ENCODE assay signal across 9 mouse cellular contexts in the genomic region with DNA sequence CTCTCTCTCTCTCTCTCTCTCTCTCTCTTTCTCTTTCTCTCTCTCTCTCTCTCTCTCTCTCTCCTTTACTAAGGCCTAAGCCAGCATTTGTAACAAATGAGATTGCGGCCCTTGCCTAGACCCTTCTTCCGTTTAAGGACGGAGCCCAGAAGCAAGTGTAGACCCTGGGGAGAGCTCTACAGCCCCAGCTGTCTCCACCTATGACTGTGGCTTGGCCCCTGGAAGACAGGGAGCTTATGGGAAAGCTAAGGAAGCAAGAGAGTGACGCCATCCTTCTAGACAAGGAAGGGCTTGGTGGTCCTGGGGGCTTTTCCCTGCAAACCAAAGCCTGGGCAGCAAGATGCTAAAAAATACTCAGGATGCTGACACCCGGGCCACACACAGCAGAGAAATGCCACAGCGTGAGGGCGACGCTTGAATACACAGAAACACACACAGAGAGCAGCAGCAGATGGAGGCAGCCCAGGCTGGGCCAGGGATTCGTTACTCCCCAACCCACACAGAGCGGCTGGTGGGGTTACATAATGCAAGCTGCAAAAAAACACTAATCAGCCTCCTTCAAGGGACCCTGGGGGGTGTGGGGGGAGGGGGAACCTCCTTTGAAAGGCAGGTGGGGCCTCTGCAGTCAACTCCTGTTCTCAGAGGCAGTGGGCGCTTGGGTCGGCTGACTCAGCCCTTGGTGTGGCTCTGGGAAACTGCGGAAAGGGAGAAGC.
A peak's percentile ranks its signal among the peaks of the same experiment; 100 is the strongest.
DNase-seq lines count a peak whose midpoint lies in the region; ATAC-seq lines count a peak whose summit lies in the region.
"Had no signal": no experiment of that assay in that cellular context is flagged by ENCODE, and none has a peak within 500 bp of the region (broad histone marks: within the 10 kb centered on the region; RNA-seq: fewer than 3 reads in every experiment).

No protein-coding gene starts in this region.

- H3K9ac ChIP-seq in hindbrain, embryonic 11.5 days (ENCODE audit: low read depth, low read length), result peak overlapping the region; percentile 37; the same call in 1 of the 2 replicates
- H3K9ac ChIP-seq in liver, embryonic 11.5 days (ENCODE audit: low read depth, low read length), result no peak overlapping the region
- H3K9ac ChIP-seq: intestine, embryonic 15.5 days had no signal

- peaks cover 5% of the 10 kb centered on the region; the same call in 1 of the 2 replicates for H3K4me1 ChIP-seq in hindbrain, embryonic 11.5 days (replicated peaks; ENCODE audit: control insufficient read depth, insufficient read depth, low read length)
- H3K4me1 ChIP-seq in liver, embryonic 11.5 days (replicated peaks; ENCODE audit: control insufficient read depth, insufficient read depth, low read length), result no peaks in the 10 kb centered on the region
- H3K4me1 ChIP-seq: intestine, embryonic 15.5 days had no signal

- no peak overlapping the region for H3K4me3 ChIP-seq in hindbrain, embryonic 11.5 days (ENCODE audit: low read depth, low read length)
- no peak overlapping the region for H3K4me3 ChIP-seq in liver, embryonic 11.5 days (ENCODE audit: low read depth, low read length)
- H3K4me3 ChIP-seq: intestine, embryonic 15.5 days had no signal

- H3K27me3 ChIP-seq in hindbrain, embryonic 11.5 days (ENCODE audit: control insufficient read depth, insufficient read depth, low read length), result no peaks in the 10 kb centered on the region
- peaks cover 15% of the 10 kb centered on the region for H3K27me3 ChIP-seq in liver, embryonic 11.5 days (replicated peaks; ENCODE audit: control insufficient read depth, insufficient read depth, low read length)

- H3K27ac ChIP-seq in hindbrain, embryonic 11.5 days (ENCODE audit: low read depth, low read length), result no peak overlapping the region
- no peak overlapping the region for H3K27ac ChIP-seq in liver, embryonic 11.5 days (ENCODE audit: low read depth, low read length)
- H3K27ac ChIP-seq: intestine, embryonic 15.5 days had no signal

- WGBS in hindbrain, embryonic 11.5 days, result 10% methylated on average over 13 of the region's 13 CpGs
- 26% methylated on average over 12 of the region's 13 CpGs for WGBS in liver, embryonic 11.5 days

- intact Hi-C loops in left cerebral cortex, postnatal 36 days (cut with DNase I), result no loop called here
- intact Hi-C loops in heart, postnatal 14 days (cut with DNase I), result no loop called here

- H3K9me3 ChIP-seq in hindbrain, embryonic 11.5 days (ENCODE audit: control insufficient read depth, low read length), result no peaks in the 10 kb centered on the region
- no peaks in the 10 kb centered on the region for H3K9me3 ChIP-seq in liver, embryonic 11.5 days (ENCODE audit: control insufficient read depth, low read length)
- H3K9me3 ChIP-seq: intestine, embryonic 15.5 days had no signal

- ATAC-seq in hindbrain, embryonic 11.5 days (ENCODE audit: low FRiP score), result peak; percentile 47; the same call in 1 of the 2 replicates
- no peak for ATAC-seq in liver, embryonic 11.5 days (replicated peaks; ENCODE audit: low FRiP score)
- ATAC-seq: intestine, embryonic 15.5 days had no signal

- DNase-seq in testis, postnatal 14 days (ENCODE audit: low spot score), result peak; percentile 30
- DNase-seq in testis, postnatal 10 days (ENCODE audit: low spot score), result no peak
- peak; percentile 41 for DNase-seq in hindbrain, embryonic 11.5 days (ENCODE audit: low spot score)
- DNase-seq in left cerebral cortex, postnatal 36 days (ENCODE audit: low spot score in 2 of 2), result peak; percentile 65 to 73
- DNase-seq in heart, postnatal 14 days, result no peak
- no peak for DNase-seq in liver, embryonic 11.5 days (ENCODE audit: low spot score)
- no peak for DNase-seq in urinary bladder, postnatal 36 days (ENCODE audit: low spot score in 2 of 2)
- no peak for DNase-seq in lung, postnatal 10 days

- H3K36me3 ChIP-seq in hindbrain, embryonic 11.5 days (ENCODE audit: control insufficient read depth, insufficient read depth, low read length), result no peaks in the 10 kb centered on the region
- no peaks in the 10 kb centered on the region for H3K36me3 ChIP-seq in liver, embryonic 11.5 days (ENCODE audit: control insufficient read depth, insufficient read depth, low read length)
- H3K36me3 ChIP-seq: intestine, embryonic 15.5 days had no signal

- H3K4me2 ChIP-seq in hindbrain, embryonic 11.5 days (replicated peaks; ENCODE audit: low read depth, low read length), result no peak overlapping the region
- no peak overlapping the region for H3K4me2 ChIP-seq in liver, embryonic 11.5 days
- H3K4me2 ChIP-seq: intestine, embryonic 15.5 days had no signal

Comparison
In these comparisons a context has a peak if more than half of its experiments do, and no peak if none do; other contexts are left out.
1. DNase-seq: peak in testis, postnatal 14 days (single experiment), hindbrain, embryonic 11.5 days (single experiment) and left cerebral cortex, postnatal 36 days (2 of 2); none in testis, postnatal 10 days (single experiment), heart, postnatal 14 days (0 of 2), liver, embryonic 11.5 days (single experiment), urinary bladder, postnatal 36 days (0 of 2) and lung, postnatal 10 days (single experiment).